Mouse (Mus musculus): ENCODE measurements around the gene March1.

March1 gene

DNA sequence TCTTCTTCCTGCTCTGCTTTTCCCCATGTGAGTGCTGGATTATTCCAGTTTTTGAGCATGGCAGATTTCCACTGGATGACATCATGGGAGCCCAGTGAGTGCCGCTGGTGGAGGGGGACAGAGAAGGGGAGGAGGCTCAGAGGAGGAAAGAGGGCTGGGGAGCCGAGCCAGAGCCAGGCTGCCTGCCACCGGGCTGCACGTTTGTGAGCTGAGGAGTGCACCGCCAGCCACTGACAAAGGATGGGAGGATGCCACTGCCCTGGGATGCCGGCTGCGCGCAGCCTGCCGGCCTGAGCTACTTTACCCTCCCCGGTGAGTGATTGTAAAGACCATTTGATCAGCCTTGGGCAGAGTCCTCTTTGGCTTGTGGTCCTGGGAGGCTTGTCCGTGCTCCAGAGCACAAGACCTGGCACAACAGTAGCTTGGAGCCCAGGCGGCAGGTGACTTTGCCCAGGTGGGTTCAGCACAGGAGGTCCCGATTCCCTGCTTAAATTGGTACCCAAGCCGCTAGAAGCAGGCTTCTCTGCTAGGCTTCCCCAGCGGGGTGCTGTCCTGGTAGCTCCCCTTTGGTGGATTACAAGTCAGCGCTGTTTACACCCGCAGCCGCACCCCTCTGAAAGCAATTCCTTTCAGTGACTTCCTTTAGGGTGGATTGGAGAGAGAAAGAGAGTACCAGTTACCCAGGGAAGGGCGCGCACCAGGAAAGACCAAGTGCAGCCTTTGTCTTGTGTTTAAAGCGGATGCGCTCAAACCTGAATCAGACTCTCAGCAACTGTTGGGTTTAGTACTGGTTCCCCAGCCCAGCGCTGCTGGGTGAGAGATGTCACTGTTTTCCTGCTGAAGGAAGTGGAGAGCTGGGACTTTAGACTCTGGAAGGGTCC, at the start of gene March1:
March1 (plus strand) TSS at position 30 of the 881 bp plus-strand sequence.
- DNase-seq (ENCODE audit: low read depth): no peak

DNA sequence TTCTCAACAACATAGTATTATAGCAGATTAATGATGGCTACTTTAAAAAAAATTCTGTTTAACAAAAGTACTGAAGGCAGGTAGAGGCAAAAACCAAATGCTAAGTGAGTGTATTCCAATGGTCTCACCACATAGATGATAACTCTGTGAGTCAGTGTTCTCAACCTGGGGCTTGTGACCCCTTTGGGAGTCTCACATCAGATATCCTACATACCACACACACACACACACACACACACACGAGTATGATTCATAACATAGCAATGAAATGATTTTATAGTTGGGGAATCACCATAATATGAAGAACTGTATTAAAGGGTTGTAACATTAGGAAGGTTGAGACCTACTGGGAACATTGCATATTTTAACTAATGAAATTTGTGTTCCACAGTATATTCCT, 30.8 kb upstream of the March1 start:
- no peak for DNase-seq (ENCODE audit: low read depth)

DNA sequence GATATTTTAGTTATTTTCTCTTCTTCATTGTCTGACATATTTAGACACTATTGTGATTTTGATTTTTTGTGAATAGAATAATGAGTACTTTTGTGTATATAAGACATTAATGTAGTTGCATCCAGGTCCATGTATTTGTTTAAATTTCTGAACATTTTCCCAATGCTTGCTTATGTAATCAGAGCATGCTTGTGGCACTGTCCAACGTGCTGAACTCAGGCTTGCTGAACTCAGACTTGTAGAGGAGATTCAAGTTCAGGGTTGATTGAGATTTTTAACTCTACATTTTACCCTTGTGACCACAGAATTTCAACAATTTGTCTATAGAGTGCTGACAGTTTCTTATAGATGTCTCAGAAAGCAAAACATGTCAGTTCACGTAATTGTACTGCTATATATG, 14.5 kb upstream of the March1 start:
- DNase-seq (ENCODE audit: low read depth): no peak

DNA sequence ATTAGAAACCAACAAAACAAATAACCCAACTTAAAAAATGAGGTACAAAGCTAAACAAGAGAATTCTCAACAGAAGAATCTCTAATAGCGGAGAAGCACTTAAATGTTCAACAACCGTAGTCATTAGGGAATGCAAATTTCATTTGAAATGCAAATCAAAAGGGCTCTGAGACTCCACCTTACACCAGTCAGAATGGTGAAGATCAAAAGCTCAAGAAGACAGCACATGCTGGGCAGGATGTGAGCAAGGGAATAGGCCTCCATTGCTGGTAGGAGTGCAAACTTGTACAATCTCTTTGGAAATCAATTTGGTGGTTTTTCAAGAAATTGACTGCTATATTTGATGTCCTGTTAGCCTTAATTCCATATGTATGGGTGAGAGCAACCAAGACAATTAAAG, 8.2 kb upstream of the March1 start:
- no peak for DNase-seq (ENCODE audit: low read depth)

DNA sequence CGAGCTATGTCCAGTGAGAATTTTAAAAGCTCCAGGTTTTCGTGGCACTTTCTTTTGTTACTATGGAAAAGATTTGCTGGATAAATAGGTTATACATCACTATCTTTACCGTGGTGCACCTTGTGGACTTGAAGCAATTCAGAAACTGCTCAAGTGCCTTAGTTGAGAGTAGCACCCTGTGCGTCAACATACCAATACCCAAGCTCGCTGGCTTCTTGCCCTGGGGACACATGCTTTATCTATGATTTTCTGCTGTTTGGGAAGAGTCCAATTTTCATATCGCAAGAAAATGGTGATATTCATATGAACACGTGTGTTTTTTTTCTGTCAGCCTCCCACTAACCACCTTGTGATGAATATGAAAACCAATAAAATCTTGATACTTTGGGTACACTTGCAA, 1.3 kb downstream of the March1 start:
- DNase-seq (ENCODE audit: low read depth): no peak

DNA sequence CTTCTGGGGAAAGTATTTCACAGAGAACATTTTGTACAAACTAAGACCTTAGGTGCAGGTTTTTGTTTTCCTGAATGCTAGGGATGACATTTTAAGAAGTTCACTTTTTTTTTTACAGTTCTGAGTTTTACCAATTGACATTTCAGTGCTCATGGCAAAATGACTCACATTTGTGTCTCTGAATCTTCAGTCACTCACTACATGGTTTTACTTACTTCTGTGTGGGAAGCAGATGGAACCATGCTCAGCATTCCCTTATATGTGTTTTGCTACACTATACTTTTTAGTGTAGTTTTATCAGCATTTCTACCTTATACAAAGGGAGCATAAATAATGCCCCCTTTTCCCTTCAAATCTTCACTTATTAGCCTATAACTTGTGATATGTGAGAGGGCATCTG, 27.2 kb downstream of the March1 start:
- DNase-seq (ENCODE audit: low read depth): no peak

DNA sequence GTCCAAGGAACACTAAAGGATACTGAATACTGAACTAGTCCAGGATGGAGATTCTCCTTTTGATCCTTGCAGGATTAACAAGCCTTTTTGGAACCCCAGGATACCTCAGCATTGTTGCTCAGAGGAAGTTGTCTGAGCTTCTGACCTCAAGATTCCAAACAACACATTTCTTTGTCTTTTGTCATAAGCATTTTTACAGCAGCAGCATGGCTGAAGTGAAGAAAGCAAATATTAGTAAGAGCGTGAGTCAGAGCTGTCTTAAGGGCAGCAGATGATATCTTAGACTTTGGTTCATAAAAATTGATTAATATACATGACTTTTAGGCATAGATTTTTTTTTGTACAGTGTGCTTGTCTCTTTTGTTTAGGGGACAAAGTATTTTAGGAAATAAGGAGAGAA, 27.8 kb downstream of the March1 start:
- no peak for DNase-seq (ENCODE audit: low read depth)

DNA sequence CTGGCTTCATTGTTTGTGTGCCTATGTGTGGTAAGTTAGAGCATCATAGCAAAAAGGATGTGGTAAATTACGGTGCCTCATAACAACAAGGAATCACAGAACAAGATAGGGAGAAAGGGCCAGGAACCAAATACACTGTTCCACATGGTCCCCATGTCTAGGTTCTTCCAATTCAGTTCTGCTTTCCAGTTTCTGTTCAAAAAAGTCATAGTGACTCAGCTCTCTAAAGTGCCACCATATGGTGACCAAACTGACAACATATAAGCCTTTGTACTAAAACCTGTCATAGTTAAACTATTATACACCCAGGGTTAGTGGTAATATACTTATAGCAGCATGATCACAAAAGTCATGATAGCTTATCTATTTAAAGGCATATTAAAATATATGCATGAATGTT, 28.2 kb downstream of the March1 start:
- no peak for DNase-seq (ENCODE audit: low read depth)

DNA sequence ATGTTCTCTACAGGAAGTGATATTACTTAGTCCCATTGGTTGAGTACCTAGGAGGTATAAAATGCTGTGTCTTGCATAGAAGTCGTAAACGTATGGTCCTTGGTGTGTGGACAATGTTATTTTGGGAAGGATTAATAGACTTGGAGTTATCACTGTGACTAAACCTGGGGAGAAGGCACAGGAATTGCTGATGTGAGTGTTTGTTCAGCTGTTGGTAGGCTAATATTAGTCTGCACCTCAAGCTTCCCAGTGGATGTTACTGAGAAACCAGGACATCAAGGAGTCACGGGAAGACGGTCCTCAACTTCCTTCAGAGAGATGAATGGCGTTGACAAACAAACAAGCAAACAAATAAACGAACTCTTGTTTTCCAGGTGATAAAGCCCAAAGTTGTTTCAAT, 38.2 kb downstream of the March1 start:
- DNase-seq (ENCODE audit: low read depth): no peak

DNA sequence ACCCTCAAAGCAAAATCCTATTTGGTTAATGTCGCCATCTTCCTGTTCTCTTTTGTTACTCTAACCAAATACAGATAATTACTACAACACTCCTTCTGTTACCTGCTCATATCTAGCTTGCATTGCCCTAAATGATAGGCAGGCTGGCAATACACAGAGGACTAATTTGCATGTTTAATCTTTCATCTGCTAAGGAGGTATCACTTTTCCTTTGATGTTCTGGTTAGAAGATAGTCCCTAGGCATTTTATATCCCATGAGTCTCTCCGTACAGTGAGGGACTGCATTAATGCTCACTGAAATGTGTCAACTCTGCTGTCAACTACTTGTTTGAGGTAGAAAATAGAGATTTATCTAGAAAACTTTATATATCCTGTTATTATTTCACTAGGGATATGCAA, 44.2 kb downstream of the March1 start:
- no peak for DNase-seq (ENCODE audit: low read depth)

DNA sequence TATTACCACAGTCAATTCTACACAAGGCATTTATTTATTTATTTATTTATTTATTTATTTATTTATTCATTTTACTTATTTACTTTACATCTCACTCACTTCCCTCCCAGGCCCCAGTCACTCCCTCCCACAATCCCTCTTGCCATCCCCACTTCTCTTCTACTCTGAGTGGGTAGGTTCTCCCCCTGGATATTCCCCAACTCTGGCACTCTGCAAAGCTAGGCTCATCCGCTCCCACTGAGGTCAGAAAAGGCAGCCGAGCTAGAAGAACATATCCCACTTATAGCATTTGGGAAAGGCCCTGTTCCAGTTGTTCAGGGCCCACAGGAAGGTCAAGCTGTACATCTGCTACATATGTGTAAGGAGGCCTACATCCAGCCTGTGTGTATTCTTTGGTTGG, 48.1 kb downstream of the March1 start:
- no peak for DNase-seq (ENCODE audit: low read depth)

DNA sequence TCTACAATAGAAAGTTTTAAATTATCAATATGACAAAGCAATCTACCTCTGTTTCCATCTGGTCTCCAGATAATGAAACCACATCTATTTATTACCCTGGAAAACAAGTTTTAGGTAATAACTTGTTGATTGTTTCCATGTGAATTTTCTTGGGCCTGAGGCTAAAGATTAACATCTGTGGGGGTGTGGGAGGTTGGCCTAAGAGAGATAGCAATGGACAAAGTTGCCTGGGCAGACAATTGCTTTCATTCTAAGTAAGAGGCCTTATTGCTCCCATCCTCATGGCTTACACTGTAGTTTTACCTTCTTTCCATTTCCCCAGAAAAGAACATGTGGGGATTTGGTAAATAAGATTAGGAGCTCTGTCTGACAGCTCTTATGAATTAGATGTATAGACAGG, 125.4 kb downstream of the March1 start:
- DNase-seq (ENCODE audit: low read depth): no peak

DNA sequence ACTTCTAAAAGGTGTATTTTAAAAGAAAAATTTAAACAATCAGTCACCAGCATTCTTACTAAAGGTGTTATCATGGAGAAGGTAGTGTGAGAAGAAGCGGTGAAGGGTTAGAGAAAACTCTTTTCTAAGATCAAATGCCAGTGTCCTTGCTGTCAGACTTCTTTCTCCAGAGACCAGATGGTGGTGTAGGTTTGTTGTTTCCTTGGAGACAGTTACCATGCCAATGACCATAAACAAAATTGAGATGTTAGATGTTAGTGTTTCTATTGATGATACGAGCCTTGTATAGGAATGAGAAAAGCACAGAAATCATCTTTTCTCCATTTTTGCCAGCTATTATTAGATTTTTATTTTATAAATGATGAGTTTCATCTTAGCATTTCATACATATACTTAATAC, 158.1 kb downstream of the March1 start:
- no peak for DNase-seq (ENCODE audit: low read depth)

DNA sequence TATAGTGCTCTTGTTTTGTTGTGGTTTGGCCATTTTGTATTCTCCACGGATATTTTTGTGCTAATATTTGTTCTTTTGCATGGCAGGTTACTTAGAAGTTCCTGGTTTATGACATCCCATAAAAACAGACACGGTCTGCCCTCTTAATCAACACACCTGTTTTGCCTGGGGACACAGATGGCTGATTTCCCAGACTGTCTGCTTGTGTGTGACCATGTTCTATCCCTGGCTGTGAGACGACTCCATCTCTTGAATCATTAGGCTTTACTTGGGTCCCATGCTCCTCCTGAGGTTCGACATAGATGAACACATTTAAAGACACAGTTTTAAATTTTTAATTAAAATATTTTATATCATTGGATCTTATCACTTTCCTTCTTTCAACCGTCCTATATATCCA, 163.5 kb downstream of the March1 start:
- no peak for DNase-seq (ENCODE audit: low read depth)

DNA sequence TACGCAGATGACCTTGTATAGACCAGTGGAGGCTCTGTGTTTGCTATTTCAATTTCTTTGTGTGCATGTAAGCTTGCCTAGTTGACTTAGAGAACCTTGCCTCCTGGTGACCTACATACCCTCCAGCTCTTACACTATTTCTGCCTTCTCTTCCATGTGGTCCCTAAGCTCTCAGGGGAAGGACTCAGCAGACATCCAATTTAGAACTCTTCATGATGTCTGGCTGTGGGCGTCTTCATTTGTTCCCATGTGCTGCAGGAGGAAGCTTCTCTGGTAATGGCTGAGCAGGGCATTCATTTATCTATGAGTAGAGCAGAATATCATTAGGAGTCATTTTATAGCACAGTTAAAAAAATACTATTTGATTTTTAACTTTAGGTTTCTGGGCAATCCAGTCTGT, 195.3 kb downstream of the March1 start:
- DNase-seq (ENCODE audit: low read depth): no peak

DNA sequence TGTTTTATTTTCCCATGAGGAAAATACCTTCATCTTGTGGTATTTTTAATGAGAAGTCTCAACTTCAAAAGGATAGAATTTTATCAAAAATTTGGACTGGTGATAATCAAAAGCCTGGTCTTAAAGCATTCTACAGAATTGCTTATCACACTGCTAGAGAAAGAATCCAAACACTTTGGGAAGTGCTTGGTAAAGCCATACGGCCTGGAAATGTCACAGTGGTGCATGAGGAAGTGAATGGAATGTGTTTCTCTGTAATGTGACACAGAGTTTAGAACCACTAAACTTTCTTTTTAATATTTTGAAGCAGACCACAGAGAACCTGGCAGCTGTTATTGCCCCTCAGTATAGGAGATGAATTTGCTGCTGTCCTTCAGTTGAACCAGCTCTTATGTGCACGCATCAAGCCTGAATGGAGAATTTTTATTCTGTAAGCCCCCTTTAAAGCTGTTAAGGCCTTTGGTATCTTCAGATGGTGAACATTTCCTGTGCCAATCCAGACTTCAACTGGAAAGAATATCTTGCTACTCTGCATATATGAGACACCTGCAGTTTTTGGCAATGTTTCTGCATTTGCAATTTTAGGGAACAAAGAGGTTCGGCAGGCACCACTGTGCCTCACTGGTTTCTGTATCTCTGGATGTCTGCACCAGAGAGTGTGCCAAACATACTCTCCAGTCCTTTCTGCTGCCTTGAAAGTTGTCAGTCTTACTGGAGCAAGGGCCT, 304.8 kb downstream of the March1 start:
- no peak for DNase-seq (ENCODE audit: low read depth)

DNA sequence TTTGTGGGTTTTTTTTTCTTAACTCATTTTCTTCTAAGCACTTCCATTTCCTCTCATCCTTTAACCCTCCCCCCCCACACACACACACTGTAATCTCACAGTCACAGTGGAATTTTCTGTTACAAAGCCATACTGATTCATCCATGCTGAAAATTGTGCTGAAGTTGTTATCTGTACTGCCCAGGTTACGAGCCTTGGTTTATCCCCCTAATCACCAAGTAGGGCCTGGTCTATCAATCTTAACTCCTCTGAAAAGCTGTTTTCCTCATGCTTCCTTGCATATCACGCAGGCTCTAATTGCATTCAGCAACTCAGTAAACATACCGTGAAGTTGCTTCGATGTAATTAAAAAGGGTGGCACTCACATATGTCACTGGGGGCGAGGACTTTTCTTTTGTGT, 339.2 kb downstream of the March1 start:
- DNase-seq (ENCODE audit: low read depth): no peak

DNA sequence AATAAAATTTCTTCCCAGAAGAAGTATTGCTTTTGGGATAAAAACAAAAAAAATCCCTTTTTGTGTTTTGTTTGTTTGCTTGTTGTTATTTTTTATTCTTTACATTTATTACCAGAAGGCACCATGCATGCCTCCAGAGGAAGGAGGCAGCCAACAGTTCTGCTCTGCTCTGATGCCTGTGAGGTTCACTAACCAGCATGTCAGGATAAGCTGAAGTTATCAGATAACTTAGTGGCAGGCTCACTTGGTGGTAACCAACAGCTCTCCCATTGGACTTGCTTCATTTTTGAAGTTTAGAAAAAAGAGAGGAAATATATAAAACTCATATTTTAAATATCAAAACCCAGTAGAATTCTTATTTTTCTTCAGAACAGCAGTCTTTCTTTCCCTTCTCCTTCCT, 339.8 kb downstream of the March1 start:
- no peak for DNase-seq (ENCODE audit: low read depth)

DNA sequence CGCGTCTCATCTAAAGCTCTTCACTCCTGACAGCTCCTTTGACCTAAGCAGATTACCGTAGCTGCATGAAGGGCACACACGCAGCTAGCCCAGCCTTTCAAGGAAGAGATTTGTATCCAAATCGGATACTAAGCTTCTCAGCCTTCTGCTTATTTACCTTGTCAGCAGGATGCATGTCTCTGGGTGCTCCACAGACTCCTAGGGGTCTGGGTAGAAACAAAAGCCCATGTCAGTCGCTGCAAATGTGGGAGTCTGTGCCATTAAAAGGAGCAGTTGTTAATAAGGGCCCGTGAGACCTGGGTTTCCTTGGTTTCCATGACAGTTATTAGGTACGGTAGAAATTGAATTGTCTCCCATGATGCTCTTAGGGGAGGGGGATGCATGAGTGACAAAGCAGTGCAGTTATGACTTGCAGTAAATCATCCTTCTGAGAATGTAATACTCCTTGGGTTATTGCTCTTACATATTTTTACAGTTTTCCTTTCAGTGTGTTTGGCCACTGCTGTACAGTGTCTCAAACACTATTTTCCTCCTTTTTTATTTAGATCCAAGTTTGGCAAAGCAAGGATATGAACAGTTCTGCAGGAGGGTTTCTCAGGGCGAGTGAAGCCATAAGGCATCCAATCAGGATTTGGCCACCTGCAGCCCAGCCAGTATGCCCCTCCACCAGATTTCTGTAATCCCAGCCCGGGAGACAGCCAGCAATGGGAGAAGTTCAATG, 349.0 kb downstream of the March1 start:
- no peak for DNase-seq (ENCODE audit: low read depth)

DNA sequence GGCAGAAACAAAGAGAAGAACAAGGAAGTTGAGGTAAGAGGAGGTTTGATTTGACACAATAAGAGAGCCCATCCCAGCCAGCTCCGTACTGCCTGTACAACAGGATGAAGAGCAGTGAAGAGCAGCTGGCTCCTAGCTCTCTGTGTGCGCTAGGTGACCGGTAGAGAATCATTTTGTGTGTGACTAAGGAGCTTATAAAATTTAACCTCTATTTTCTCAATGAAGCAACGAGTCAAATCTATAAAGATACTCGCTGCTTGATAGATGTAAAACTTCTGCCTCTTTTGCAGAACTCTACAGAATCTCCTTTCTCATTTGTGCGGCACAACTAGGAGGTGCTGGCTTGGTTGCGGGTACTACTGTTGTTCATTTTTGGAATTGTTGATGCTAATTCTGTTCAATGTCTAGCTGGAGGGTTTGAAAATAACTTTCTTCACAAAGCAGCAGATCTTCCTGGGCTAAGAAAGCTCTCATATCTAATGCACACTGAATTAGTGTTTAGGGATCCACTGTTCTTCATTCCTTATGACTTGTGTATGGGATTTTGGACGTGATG, 349.6 kb downstream of the March1 start:
- no peak for DNase-seq (ENCODE audit: low read depth)

DNA sequence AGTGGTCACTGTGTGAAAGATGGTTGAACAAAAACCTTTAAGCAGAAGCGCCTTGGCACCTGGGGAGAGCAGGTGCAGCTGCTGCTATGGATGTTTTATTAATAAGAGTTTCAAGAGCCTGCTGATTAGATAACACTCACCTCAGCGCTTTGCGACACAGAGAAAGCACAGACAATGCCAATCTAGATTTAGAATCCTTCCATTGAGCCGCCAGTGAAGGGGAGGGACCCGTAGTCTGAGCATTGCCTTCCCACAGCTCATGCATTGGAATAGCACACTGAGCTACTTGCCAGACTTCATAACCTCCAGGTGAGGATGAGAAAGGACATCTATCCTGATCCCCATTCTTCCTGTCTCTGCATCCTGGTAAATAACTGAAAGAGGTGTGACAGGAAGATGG, 359.2 kb downstream of the March1 start:
- no peak for DNase-seq (ENCODE audit: low read depth)

DNA sequence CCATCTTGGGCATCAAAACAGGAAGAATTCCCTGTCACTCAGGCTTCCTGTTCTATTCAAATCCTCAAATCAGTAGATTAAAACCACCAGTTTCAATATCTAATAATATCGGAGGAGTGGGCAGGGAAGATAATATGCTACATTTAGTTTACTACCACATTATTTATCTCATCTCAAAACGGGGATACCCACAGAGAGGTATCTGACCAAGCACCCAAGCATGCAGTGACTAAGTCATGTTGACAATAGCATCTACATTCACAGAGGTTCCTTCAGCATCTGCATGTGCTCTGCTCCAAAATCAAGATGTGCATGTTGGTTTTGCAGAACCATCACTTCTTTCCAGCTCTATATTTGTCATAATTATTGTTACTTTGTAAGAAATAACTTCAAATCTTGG, 364.3 kb downstream of the March1 start:
- no peak for DNase-seq (ENCODE audit: low read depth)

DNA sequence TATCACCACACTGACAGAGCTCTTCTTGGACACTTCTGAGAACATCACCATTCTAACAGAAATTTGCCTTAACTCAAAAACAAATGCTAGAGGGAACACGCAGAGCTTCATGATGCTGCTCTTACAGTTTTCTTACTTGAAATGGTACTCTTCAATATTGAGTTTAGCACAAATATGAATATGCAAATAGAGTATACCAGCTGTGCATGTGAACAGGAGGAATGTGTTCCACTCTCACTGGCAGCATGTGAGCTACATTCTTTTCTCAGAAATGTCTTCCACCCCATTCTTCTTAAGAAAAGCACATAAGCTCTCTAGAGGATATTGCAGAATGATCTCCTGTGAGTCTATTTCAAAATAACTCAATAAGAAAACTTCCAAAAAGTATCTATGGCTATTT, 370.0 kb downstream of the March1 start:
- DNase-seq (ENCODE audit: low read depth): no peak

Data from fibroblast of lung, adult 2 months (primary cell).